Mouse (Mus musculus) heart, postnatal 0 days (tissue): ENCODE results near the gene Zbtb38.

Experiments used
- CTCF ChIP-seq: IDR thresholded peaks from 2 replicates; pipeline ENCODE4 v1.5.1; 2016; ENCODE audit warnings: antibody characterized with exemption, control low read depth, low read depth
- EP300 ChIP-seq: IDR thresholded peaks from 2 replicates; pipeline ENCODE4 v1.6.1; 2016; ENCODE audit warnings: antibody characterized with exemption, low read depth

DNA sequence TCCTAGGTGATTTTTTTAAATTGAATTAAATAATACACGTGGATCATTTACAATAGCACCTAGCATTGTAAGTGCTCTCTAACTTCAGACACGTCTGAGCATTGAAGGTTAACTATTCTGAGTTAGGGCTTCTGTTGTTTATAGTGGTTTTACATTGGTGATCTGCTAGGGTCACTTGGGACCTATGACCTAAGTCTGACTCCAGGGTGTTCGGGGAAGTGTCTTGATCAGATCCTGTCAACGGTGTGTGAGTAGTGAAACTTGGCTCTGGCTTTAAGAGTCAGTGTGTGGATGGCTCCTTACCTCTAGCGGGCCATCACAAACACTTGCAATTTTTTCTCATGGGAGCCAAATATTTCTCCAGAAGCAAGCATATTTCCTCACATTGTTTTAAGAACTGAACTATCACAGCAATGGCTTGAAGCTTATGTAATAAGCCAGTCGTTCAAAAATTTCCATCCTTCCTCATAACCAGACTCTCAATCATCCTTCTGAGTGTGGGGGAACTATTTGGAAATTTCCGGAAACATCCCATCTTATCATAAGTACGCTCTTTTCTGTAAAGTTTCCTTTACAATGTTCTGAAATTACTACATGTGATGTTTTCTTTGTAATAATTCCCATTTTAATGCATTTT lies 31.4 kb downstream of the Zbtb38 start:
- TF ChIP-seq CTCF = no peak
- TF ChIP-seq EP300 = no peak
